Mouse (Mus musculus): ENCODE results near the gene Akap1. TPM values are rescaled to one million over a fixed set of nuclear protein-coding genes. Genes with fewer than 3 reads are reported as not detected.

Gene Akap1
- polyA plus RNA-seq, 1 experiment from 2014 or later, result 24.6 TPM

- H3K4me1 ChIP-seq, result peaks cover 31% of the 10 kb centered on the region
- no peak for ATAC-seq (ENCODE audit: insufficient read depth, low FRiP score, low read depth)
- no peak overlapping the region for H3K4me2 ChIP-seq
- H3K36me3 ChIP-seq, result no peaks in the 10 kb centered on the region
- no peak overlapping the region for H3K4me3 ChIP-seq (replicated peaks)
- H3K27me3 ChIP-seq (replicated peaks), result no peaks in the 10 kb centered on the region
- 90% methylated on average over 4 of the region's 4 CpGs for WGBS
- no peaks in the 10 kb centered on the region for H3K9me3 ChIP-seq
- H3K27ac ChIP-seq, result no peak overlapping the region
- no peak overlapping the region for H3K9ac ChIP-seq
Observed at GRCm38 (mm10) chr11:88852806-88853205, 11.6 kb downstream of the Akap1 start.

- Histone ChIP-seq H3K9ac (no peak overlapping the region), H3K4me2 (no peak overlapping the region), H3K4me3 (replicated peaks) (no peak overlapping the region), H3K27ac (no peak overlapping the region), H3K4me1 (peaks cover 19% of the 10 kb centered on the region), H3K36me3 (no peaks in the 10 kb centered on the region), H3K9me3 (no peaks in the 10 kb centered on the region), H3K27me3 (replicated peaks) (no peaks in the 10 kb centered on the region)
- no peak for ATAC-seq (ENCODE audit: insufficient read depth, low FRiP score, low read depth)
- 83% methylated on average over 15 of the region's 15 CpGs for WGBS
Observed at GRCm38 (mm10) chr11:88851049-88851825, 13.1 kb downstream of the Akap1 start.

GRCm38 (mm10) chr11:88849732-88850131 is 14.7 kb downstream of the Akap1 start:
- Histone ChIP-seq H3K27ac (peak overlapping the region; percentile 57), H3K4me1 (peaks cover 17% of the 10 kb centered on the region), H3K36me3 (0 out of 2 replicates have a peak, but pooled peaks cover 6% of the 10 kb centered on the region), H3K9me3 (no peaks in the 10 kb centered on the region), H3K4me2 (no peak overlapping the region), H3K9ac (no peak overlapping the region), H3K27me3 (replicated peaks) (no peaks in the 10 kb centered on the region), H3K4me3 (replicated peaks) (no peak overlapping the region)
- 53% methylated on average over 3 of the region's 3 CpGs for WGBS
- ATAC-seq (ENCODE audit: insufficient read depth, low FRiP score, low read depth), result no peak; the same call in 1 of the 2 replicates

- Histone ChIP-seq H3K4me2 (no peak overlapping the region), H3K4me1 (peaks cover 17% of the 10 kb centered on the region), H3K9me3 (no peaks in the 10 kb centered on the region), H3K9ac (no peak overlapping the region), H3K27me3 (replicated peaks) (no peaks in the 10 kb centered on the region), H3K36me3 (0 out of 2 replicates have a peak, but pooled peaks cover 10% of the 10 kb centered on the region), H3K4me3 (replicated peaks) (no peak overlapping the region), H3K27ac (peak overlapping the region; percentile 57)
- no peak for ATAC-seq (ENCODE audit: insufficient read depth, low FRiP score, low read depth)
- 56% methylated on average over 8 of the region's 8 CpGs for WGBS
Observed at GRCm38 (mm10) chr11:88849284-88849683, 15.1 kb downstream of the Akap1 start.

- 37% methylated on average over 5 of the region's 5 CpGs for WGBS
- Histone ChIP-seq H3K27me3 (replicated peaks) (no peaks in the 10 kb centered on the region), H3K4me1 (peaks cover 17% of the 10 kb centered on the region), H3K4me2 (no peak overlapping the region), H3K9ac (no peak overlapping the region), H3K27ac (no peak overlapping the region), H3K36me3 (0 out of 2 replicates have a peak, but pooled peaks cover 10% of the 10 kb centered on the region), H3K4me3 (replicated peaks) (no peak overlapping the region), H3K9me3 (no peaks in the 10 kb centered on the region)
- ATAC-seq (ENCODE audit: insufficient read depth, low FRiP score, low read depth), result no peak; the same call in 1 of the 2 replicates
Observed at GRCm38 (mm10) chr11:88848590-88848989, 15.8 kb downstream of the Akap1 start.

GRCm38 (mm10) chr11:88847281-88848006 is 16.9 kb downstream of the Akap1 start:
- 68% methylated on average over 8 of the region's 8 CpGs for WGBS
- no peak for ATAC-seq (ENCODE audit: insufficient read depth, low FRiP score, low read depth)
- no peak overlapping the region for H3K4me3 ChIP-seq (replicated peaks)
- peaks cover 17% of the 10 kb centered on the region for H3K4me1 ChIP-seq
- H3K27me3 ChIP-seq (replicated peaks), result no peaks in the 10 kb centered on the region
- 0 out of 2 replicates have a peak, but pooled peaks cover 10% of the 10 kb centered on the region for H3K36me3 ChIP-seq
- no peaks in the 10 kb centered on the region for H3K9me3 ChIP-seq
- no peak overlapping the region for H3K4me2 ChIP-seq
- no peak overlapping the region for H3K27ac ChIP-seq
- H3K9ac ChIP-seq, result no peak overlapping the region

- Histone ChIP-seq H3K4me3 (replicated peaks) (no peak overlapping the region), H3K27ac (no peak overlapping the region), H3K4me2 (no peak overlapping the region), H3K9ac (no peak overlapping the region), H3K9me3 (no peaks in the 10 kb centered on the region), H3K4me1 (peaks cover 17% of the 10 kb centered on the region), H3K36me3 (peaks cover 13% of the 10 kb centered on the region; the same call in 1 of the 2 replicates), H3K27me3 (replicated peaks) (no peaks in the 10 kb centered on the region)
- ATAC-seq (ENCODE audit: insufficient read depth, low FRiP score, low read depth), result no peak
- 80% methylated on average over 5 of the region's 5 CpGs for WGBS
Observed at GRCm38 (mm10) chr11:88844384-88844783, 20.0 kb downstream of the Akap1 start.

- no peaks in the 10 kb centered on the region for H3K27me3 ChIP-seq (replicated peaks)
- ATAC-seq (ENCODE audit: insufficient read depth, low FRiP score, low read depth), result no peak
- H3K9ac ChIP-seq, result no peak overlapping the region
- no peak overlapping the region for H3K4me3 ChIP-seq (replicated peaks)
- H3K9me3 ChIP-seq, result no peaks in the 10 kb centered on the region
- H3K4me2 ChIP-seq, result no peak overlapping the region
- H3K4me1 ChIP-seq, result peaks cover 8% of the 10 kb centered on the region; the same call in 1 of the 2 replicates
- H3K27ac ChIP-seq, result no peak overlapping the region
- 82% methylated on average over 10 of the region's 10 CpGs for WGBS
- H3K36me3 ChIP-seq, result peaks cover 18% of the 10 kb centered on the region
Observed at GRCm38 (mm10) chr11:88843305-88843704, 21.1 kb downstream of the Akap1 start.

- no peak overlapping the region for H3K27ac ChIP-seq
- H3K4me2 ChIP-seq, result no peak overlapping the region
- 90% methylated on average over 13 of the region's 13 CpGs for WGBS
- H3K4me1 ChIP-seq, result peaks cover 6% of the 10 kb centered on the region; the same call in 1 of the 2 replicates
- H3K9ac ChIP-seq, result no peak overlapping the region
- H3K4me3 ChIP-seq (replicated peaks), result no peak overlapping the region
- no peaks in the 10 kb centered on the region for H3K9me3 ChIP-seq
- no peaks in the 10 kb centered on the region for H3K27me3 ChIP-seq (replicated peaks)
- ATAC-seq (ENCODE audit: insufficient read depth, low FRiP score, low read depth), result no peak
- H3K36me3 ChIP-seq, result peaks cover 26% of the 10 kb centered on the region
Observed at GRCm38 (mm10) chr11:88842315-88842975, 21.9 kb downstream of the Akap1 start.

GRCm38 (mm10) chr11:88841406-88841805 is 23.0 kb downstream of the Akap1 start:
- H3K9ac ChIP-seq, result no peak overlapping the region
- H3K27me3 ChIP-seq (replicated peaks), result no peaks in the 10 kb centered on the region
- ATAC-seq (ENCODE audit: insufficient read depth, low FRiP score, low read depth), result peak; percentile 50
- H3K9me3 ChIP-seq, result no peaks in the 10 kb centered on the region
- no peak overlapping the region for H3K4me3 ChIP-seq (replicated peaks)
- H3K4me2 ChIP-seq, result no peak overlapping the region
- peaks cover 6% of the 10 kb centered on the region; the same call in 1 of the 2 replicates for H3K4me1 ChIP-seq
- H3K36me3 ChIP-seq, result peaks cover 31% of the 10 kb centered on the region
- no peak overlapping the region for H3K27ac ChIP-seq
- WGBS, result 45% methylated on average over 6 of the region's 6 CpGs

- Histone ChIP-seq H3K9me3 (no peaks in the 10 kb centered on the region), H3K4me1 (peaks cover 6% of the 10 kb centered on the region; the same call in 1 of the 2 replicates), H3K4me2 (no peak overlapping the region), H3K4me3 (replicated peaks) (no peak overlapping the region), H3K27me3 (replicated peaks) (no peaks in the 10 kb centered on the region), H3K9ac (no peak overlapping the region), H3K36me3 (peaks cover 35% of the 10 kb centered on the region), H3K27ac (no peak overlapping the region)
- ATAC-seq (ENCODE audit: insufficient read depth, low FRiP score, low read depth), result no peak
- WGBS, result 78% methylated on average over 10 of the region's 10 CpGs
Observed at GRCm38 (mm10) chr11:88840724-88841350, 23.5 kb downstream of the Akap1 start.

Measured in stomach, embryonic 15.5 days (tissue).